Mouse (Mus musculus) yolk sac, embryonic 10.5 days (tissue): ENCODE measurements around the gene Csnk1g2.

Experiments used
- DNase-seq: peaks from one replicate; pipeline ENCODE4 v3.0.0-alpha.2; 2017; ENCODE audit warnings: low spot score

Gene Csnk1g2

GRCm38 (mm10) chr10:80622661-80623456, at the start of gene Csnk1g2:
Gene Csnk1g2 (plus strand): TSS chr10:80622838.
- peak; percentile 75 for DNase-seq

DNA sequence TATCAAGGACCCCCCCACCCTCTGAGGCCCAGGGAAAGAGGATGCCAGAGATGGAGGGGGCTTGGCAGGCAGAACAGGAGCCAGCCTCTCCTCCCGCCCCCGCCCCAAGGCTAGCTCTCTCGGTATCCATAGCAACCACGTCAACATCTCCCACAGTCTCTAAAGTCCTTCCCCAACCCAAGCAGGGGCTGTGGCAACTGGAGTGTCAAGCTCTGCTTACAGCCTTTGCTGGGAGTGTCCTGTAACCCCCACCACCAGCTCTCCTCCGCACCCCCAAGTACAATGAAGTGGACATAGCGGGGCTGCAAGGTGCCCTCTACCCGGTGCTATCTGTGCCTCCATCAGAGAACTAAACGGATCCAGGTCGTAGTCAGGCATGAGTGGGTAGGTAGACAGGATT, 48.7 kb upstream of the Csnk1g2 start:
- DNase-seq, result no peak

DNA sequence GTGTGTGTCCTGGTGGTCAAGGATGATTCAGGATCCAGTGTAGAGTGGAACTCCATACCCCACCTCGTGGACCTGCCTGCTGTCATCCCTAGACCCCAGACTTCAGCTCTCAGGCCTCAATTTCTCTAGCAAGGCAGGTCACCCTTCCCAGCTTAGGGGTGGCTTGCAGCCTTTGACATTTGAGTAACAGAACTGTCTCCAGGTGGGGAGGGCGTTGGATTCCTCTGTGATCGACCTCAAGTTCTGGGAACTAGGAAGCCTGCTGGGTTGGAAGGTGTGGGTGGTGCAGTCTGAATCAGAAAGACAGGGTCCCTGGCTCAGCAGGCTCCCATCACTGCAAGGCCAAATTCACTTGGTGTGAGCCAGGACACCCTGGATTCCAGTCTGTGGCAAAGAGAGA, 47.7 kb upstream of the Csnk1g2 start:
- no peak for DNase-seq

GRCm38 (mm10) chr10:80575925-80576324, 46.7 kb upstream of the Csnk1g2 start:
- DNase-seq, result no peak

DNA sequence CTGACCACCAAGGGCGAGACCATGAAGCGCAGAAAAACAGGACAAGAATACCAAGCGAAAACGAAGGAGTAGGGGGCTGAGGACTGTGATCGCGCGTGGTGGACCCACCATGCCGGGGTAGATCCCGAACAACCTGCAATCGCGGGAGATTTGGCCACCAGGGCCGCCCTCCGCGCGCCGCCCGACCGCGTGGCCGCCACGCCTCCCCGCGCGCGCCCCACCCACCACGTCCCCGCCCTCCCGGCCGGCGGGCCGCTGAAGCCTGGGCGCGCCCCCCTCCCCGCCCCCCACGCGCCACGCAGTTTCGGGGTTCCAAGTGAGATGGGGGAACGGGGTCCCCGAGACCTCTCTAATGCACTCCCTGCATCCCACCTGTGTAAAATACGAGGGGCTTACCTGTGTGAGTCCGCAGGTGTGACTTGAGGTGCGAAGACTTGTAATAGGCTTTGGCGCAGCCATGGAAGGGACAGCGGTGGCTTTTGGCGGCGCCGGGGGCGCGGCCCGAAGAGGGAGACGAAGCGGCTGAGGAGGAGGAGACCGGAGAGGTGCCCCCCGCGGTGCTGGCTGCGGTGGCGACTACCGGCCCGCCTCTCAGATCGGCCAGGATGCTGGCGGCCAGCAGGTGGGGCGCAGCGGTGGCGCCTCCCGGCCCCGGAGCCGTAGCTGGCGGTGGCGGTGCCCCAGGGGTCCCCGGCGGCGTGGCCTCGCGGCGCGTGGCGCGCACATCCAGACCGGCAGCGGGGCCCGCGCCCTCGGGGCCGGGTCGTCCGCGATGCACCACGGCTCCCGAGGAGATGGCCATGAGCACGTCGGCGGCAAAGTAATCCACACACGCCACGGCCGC, 46.1 kb upstream of the Csnk1g2 start:
- peak; percentile 61 for DNase-seq

DNA sequence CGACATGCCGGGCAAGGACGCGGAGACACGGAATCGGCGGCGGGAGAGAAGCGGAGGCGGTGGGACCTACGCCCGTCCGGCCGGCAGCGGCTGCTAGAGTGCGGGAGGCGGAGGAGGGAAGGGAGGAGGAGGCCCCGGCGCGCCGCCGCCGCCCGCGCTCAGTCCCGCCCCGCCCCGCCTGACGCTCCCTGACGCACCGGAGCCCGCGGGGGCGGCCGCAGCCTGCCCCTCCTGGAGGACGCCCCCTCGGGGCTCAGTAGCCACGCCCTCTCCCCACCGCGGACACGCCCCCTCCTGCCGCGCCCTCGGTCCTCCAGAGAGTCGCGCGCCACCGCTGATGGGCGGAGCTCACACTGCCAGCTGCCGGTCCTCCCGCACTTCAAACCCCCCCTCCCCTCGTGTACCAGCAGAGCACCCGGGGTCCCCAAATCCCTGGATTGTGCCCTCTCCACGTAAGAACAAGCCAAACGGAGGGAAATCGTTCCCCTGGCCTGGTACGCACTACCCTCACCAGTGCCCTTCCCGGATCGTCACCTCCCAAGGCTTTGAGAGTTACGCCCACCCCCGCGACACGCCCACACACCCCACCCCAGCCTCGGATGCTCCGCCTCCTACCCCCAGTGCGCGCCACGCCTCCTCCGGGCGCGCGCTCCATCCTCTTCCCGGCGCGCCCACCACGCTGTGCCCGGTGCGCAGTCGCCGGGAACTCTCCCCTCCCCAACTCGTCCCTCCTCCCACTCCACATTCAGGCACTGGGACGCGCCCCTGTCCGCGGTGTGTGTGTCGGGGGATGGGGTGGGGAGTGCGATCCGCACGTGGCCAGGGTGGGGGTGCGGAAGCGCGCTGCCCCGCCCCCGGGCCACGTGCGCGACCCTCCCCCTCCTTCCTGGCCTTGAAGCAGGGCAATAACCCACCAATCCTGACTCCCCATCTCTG, 45.2 kb upstream of the Csnk1g2 start, which contains the start of gene Klf16:
Gene Klf16, minus strand, starts transcription at position 127 of the 936 bp plus-strand sequence.
- DNase-seq, result peak; percentile 99

DNA sequence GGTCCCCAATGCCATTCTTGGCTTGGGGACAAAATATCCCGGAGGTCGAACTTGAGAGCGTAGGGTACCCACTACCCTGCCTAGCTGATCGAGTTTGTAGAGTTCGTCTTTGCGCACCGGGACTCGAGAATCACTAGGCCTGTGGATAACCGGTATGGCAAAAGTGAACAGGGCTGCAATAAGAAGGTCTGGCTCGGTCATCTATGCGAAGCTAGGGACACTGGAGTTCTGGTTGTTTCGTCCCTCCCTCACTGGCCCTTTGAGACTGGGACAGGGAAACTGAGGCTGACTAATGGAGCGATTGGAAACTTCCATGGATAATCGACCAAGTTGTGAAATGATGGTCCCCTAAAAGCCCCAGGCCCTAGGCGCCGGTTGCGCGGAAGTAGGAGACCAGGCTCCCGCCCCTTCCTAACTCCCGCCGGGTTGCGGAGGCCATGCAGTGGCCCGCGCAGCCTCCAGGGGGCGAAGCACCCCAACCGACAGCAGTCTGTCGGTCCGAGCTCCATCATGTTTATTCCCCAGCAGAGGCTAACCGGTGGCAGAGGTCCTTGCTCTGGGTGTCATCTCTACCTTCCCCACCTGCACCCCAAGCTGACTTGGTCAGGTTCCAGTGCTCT, 44.4 kb upstream of the Csnk1g2 start:
- peak; percentile 89 for DNase-seq

- DNase-seq, result peak; percentile 48
These were observed 43.7 kb upstream of the Csnk1g2 start for GRCm38 (mm10) chr10:80578911-80579310.

DNA sequence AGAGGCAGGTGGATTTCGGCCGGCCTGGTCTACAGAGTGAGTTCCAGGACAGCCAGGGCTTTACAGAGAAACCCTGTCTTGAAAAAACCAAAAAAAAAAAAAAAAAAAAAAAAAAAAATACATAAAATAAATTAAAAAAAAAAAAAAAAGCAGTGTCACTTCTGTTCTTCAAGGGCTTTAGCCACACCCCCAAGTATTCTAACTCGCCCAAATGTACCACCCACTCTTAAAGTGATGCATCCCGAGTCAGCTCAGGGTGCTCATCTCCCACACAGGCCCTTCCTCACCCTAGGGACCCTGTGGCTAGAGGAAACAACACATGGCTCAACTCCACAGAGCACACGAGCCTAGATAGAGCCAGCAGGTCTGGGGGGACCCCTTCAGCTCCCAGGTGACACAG, 39.6 kb upstream of the Csnk1g2 start:
- DNase-seq, result no peak

DNA sequence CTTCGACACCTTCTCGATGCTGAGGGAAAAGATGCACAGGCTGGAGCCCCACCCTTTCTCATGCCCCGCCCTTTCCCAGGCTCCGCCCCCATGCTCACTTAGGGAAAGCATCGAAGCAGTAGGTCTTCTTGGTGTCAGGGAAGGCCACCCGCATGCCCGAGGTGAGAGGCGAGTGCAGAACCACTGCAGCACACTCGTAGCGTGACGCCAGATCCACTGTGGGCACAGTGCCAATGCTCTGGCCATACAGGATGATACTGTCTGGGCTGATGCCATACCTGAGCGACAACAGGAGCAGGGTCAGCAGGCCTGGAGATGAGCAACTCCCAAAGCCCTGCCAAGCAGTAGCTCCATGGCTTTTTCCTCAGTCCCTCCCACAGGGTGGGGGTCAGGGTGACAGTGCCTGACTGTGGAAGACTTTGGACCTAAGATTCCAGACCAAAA, 38.6 kb upstream of the Csnk1g2 start:
- DNase-seq, result peak; percentile 50

DNA sequence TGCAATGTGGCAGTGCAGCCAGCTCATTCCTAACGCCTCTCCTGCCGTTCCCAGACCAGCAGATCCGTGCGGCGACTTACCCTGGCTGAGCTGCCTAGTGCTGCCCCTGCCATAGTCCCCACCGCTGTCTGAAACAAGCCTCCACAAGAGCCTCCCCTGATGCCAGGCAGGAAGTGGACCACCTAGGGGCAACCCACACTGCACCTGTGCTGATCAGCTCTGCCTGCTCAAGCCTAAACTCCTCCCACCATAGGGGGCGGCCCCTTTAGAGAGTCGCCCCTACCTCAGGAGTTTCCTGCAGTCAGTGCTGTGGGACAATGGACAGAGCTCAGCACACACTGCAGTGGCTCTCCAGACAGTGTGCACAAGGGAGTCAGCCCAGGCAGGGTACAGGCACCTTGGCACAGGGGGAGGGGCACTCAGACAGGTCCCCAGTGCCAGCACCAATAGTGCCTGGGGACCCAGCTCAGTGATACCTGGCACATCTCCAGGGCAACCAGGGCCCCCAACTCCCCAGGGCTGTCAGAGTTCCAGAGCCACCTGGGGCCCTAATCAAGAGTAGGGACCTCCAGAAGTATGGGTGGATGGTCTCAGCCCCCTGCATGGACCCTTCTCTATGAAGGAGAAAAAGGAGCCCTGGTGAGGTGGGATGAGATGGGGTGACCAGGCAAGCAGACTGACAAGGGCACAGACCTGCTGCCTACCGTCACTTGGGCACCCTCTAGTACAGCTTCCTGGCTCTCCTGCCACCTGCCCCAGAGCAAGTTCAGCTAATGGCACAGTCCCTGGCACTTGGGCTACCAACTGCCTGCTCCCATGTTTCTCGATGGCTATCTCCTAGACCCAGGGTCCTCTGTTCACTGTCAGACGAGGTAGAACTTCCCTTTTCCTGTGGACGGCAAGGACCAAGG, 37.7 kb upstream of the Csnk1g2 start:
- DNase-seq, result peak; percentile 53

DNA sequence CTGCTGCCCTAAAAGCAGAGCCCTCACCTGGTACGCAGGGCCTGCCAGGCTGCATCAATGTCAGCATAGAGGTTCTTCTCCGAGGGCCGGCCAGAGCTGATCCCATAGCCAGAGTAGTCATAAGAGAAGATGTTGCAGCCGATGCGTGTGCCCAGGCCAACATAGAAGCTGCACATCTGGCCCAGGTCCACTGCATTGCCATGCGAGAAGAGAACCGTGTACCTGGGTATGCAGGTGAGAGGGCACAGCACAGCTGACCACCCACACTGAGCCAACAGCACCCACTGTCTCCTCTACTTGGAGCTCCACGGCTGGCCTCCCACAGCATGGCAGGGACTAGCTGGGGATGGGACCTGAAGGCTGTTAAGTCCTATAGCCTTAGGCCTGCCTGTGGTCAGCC, 37.1 kb upstream of the Csnk1g2 start:
- DNase-seq, result no peak

DNA sequence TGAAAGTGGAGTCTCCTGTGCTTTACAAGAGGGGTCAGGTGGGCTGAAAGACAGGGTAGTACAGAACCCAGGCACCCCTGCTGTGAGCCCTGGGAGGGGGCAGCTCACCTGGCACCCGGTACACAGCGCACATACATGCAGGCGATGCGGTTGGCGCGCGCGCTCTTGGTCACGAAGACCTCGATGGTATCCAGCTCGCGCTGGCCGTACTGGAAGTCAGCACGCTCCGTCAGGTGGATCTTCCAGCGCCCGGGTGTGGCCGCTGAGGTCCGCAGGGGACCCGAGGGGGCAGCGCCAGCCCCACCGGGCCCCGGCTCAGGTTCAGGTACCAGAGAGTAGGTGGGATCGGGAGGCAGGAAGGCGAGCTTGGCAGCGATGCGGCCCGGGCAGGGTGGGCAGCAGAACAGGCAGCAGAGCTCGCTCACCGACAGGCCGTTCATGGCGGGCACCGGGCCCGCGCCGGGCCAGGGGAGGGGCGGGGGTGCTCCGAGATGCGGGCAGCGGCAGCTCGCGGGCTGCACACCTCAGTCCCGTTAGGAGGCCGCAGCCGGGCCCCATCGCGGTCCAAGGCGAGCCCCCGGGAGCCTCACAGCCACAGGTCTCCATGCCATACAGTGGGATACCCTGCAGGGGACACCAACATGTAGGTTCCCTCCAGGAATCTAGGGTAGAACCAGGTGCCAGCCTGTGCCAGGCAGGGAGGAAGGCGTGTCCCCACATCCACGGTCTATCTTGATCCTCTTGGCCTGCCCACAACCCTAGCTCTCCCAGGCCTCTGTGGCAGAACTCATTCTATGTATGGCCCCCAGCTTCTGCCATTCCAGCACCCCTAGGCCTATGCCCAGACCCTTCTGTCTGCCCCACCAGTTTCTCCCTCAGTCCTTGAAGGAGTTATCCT, 36.0 kb upstream of the Csnk1g2 start:
- no peak for DNase-seq

DNA sequence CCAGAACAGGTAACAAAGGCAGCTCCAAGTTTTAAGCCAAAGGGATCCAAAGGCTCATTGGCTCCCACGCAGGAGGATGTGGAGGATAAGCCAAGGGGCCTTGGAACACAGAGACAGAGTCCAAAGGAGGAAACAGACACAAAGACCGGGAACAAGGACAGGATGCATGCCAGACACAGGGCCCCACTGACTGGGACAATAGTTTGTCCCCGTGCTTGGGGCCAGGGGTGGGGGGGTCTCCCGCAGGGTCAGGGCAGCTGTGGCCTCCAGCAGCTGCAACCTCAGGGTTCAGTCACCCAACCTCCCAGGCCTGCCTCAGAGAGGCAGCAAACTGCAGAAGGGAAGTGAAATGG, 35.4 kb upstream of the Csnk1g2 start:
- no peak for DNase-seq

GRCm38 (mm10) chr10:80589127-80589878, 33.3 kb upstream of the Csnk1g2 start:
- DNase-seq, result no peak

DNA sequence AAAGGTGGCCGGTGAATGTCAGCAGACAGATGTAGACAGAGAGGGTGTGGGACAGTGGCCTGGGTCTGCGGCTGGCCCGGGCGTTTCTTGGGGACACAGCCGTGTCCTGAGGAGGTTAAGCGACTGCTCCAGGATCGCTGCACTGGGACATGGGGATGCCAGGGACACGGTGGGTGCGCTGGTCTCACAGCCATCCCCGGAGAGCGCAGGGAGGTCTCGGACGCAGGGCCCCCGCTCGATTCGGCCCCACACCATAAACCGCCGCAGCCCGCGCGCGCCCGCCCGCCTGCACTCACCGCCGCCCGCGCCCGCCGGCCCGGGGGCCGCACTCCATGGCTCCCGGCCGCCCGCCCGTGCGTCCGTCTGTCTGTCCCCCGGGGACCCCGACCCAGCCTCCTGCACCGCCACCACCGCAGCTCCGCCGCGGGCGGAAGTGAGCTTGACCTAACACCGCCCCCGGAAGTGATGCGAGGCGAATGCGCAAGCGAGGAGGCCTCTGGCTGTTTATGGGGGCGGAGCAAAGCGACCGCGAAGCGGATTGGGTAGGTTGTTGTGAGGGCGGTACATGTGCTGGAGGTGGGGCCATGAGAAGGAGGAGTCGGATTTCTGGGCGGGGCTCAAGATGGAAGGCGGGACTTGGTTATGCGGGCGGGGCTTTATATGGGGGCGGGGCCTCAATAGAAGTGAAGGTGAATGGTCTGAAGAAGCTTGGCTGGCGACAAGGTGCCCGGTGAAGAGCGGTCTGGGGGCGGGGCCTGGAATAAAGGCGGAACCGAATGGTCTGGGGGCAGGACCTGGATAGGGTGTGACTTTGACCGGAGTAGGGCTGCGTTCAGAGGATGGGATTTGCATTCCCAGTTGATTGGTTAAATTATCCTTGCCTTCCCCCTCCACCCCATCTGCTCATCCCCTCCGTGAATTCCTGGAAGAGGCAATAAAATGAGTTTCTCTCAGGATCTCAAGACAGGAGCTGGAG, 32.5 kb upstream of the Csnk1g2 start, which contains the start of gene Abhd17a:
Gene Abhd17a, minus strand, starts transcription at position 463 of the 976 bp plus-strand sequence.
- peak; percentile 100 for DNase-seq

GRCm38 (mm10) chr10:80596318-80596717, 26.3 kb upstream of the Csnk1g2 start:
- no peak for DNase-seq
